Comparison of ENCODE assay signal across 8 mouse cellular contexts in genomic region chr9:70542305-70543041, GRCm38 (mm10). TPM values are rescaled to one million over a fixed set of nuclear protein-coding genes. Genes with fewer than 3 reads are reported as not detected.
A peak's percentile ranks its signal among the peaks of the same experiment; 100 is the strongest.
DNase-seq lines count a peak whose midpoint lies in the region; ATAC-seq lines count a peak whose summit lies in the region.

Gene Sltm (plus strand): TSS chr9:70542754.

- no peaks in the 10 kb centered on the region for H3K27me3 ChIP-seq in hindbrain, embryonic 11.5 days (ENCODE audit: control insufficient read depth, insufficient read depth, low read length)

- DNase-seq in MN1 (ENCODE audit: low spot score): peak; percentile 96
- DNase-seq in cerebellum, adult 9-10 months: peak; percentile 99
- peak; percentile 93 to 99 for DNase-seq in frontal cortex, adult 2 months (ENCODE audit: extremely low spot score in 1 of 2, low spot score in 1 of 2)
- DNase-seq in hindbrain, embryonic 11.5 days (ENCODE audit: low spot score): peak; percentile 99
- DNase-seq in layer of hippocampus, postnatal 10 days (ENCODE audit: low spot score in 2 of 2): peak; percentile 99
- peak; percentile 99 for DNase-seq in lung, postnatal 10 days
- peak; percentile 100 for DNase-seq in ovary, postnatal 36 days (ENCODE audit: low spot score)
- peak; percentile 100 for DNase-seq in thymus, postnatal 25 days

- peak within 1 kb of the TSS; percentile 90 for H3K4me3 ChIP-seq in hindbrain, embryonic 11.5 days (ENCODE audit: low read depth, low read length)

- H3K4me2 ChIP-seq in hindbrain, embryonic 11.5 days (replicated peaks; ENCODE audit: low read depth, low read length): peak within 1 kb of the TSS; percentile 68

- peak; percentile 95 for ATAC-seq in hindbrain, embryonic 11.5 days (ENCODE audit: low FRiP score)

- H3K9ac ChIP-seq in hindbrain, embryonic 11.5 days (ENCODE audit: low read depth, low read length): peak within 1 kb of the TSS; percentile 97

- H3K4me1 ChIP-seq in hindbrain, embryonic 11.5 days (replicated peaks; ENCODE audit: control insufficient read depth, insufficient read depth, low read length): no peaks in the 10 kb centered on the region

- H3K9me3 ChIP-seq in hindbrain, embryonic 11.5 days (ENCODE audit: control insufficient read depth, low read length): no peaks in the 10 kb centered on the region

- H3K27ac ChIP-seq in hindbrain, embryonic 11.5 days (ENCODE audit: low read depth, low read length): peak within 1 kb of the TSS; percentile 98

- WGBS in hindbrain, embryonic 11.5 days: under 1% methylated on average over 53 of the region's 75 CpGs

- H3K36me3 ChIP-seq in hindbrain, embryonic 11.5 days (ENCODE audit: control insufficient read depth, insufficient read depth, low read length): 0 out of 2 replicates have a peak, but pooled peaks cover 2% of the 10 kb centered on the region

RNA-seq across cellular contexts. Expression of gene Sltm, which starts in this region (rescaled TPM):
- polyA plus RNA-seq in frontal cortex, adult 2 months (2012; rRNA removed): 59.4 and 68.5 TPM in 2 replicates
- polyA plus RNA-seq in hindbrain, embryonic 11.5 days (2014; fragmentation: Nextera tagmentation; extraction: Ambion mirVana): 62.5 and 83.4 TPM in 2 replicates
- 10 to 100 TPM; 48.4 to 60.3 TPM for total RNA-seq in layer of hippocampus, postnatal 10 days (2021)

Comparison
In these comparisons a context has a peak if more than half of its experiments do, and no peak if none do; other contexts are left out.
1. Peak in every context shown above with its lines: DNase-seq, ATAC-seq, H3K4me3 ChIP-seq and H3K27ac ChIP-seq.